Mouse (Mus musculus) left cerebral cortex, postnatal 10 days (tissue): ENCODE data around the gene Mfsd2a. TPM values are rescaled to one million over a fixed set of nuclear protein-coding genes. Genes with fewer than 3 reads are reported as not detected.
"Not testable (repeated sequence)": the region's sequence is repeated elsewhere in the genome, so short reads cannot be mapped to it uniquely, and the experiment has no call there.

Experiments used
- DNase-seq, 2 experiments: peaks; one replicate each; pipeline ENCODE4 v3.0.0; 2021 to 2022; ENCODE audit warnings: low spot score in 2 of 2, mixed read lengths in 1 of 2; ENCODE audit errors: extremely low spot score in 1 of 2
- intact Hi-C: fragments of 180-260 bp; cut with DNase I; formaldehyde crosslinking; loops from one replicate; pipeline ENCODE4 v1.15.1; 2025
- total RNA-seq, 2 experiments: library from RNA; stranded (reverse); gene quantifications; 2 replicates each; pipeline ENCODE4 v1.2.3; 2021

Gene Mfsd2a
- 10 to 100 TPM; 47.0 to 58.6 TPM for total RNA-seq

DNA sequence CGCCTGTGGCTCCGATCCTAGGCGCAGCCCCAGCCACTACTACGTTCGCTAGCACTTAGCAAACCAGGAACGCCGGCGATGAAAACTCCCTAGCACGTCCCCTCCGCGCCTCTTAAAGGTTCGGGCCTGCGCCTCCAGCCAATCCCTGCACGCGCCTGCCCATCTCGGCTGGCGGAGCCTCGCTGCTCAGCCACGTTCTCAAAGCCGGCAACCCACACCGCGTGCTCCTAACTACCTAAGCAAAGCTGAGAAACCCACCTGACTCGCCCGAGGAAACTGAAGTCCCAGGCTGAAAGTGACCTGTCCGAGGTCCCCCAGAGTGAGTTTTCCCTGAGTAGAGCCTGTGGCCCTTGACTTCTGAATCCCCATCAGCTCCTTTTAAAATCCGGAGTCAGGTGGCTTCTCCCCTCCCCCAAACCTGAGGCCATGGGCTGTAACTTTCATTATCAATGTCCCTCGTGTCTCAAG lies at the start of gene Mfsd2a:
Mfsd2a (minus strand) TSS at position 89 of the 468 bp plus-strand sequence.
- peak; percentile 61 to 90 for DNase-seq
- intact Hi-C loops = no loop called here

DNA sequence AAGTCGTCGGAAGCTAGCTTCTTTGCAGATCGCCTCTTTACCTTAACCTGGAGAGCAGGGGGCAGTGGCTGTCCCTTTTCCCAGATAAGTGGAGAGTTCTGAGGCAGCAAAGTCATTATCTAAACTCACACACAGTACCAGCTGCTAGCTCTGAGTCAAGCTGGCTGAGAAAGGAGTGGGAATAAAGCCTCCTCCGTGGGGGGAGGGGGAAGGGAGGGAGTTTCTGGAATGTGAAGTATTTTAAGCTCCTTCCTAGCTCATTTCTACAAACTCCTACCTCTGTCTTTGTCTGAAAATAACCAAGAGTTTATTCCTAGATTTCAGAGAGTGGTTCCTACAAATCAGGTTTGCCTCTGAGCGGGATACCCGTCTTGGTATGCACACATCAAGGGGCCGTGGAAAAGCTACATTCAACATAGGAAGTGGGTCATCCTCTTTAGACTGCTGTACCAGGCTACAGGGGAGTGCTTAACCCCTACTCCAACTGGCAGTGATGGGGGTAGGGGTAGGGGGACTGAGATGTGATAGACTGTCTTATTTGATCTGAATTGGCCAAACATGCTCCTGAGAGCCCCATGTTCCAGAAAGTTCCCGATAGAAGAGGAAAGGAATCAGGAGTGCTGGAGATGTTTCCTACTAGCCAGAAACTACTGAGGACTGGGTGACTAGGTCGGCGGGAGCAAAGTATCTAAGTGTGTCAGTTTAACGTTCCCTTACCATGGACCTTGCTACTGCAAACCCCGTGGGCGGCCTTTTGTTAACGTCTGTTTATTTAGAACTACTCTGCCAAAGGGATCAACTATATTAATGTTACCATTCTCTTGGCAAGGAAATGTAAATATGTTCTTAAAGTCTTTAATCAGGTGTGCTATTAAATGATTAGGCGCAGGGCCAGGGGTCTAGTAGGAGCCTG lies 44.3 kb upstream of the Mfsd2a start:
- intact Hi-C loops = no loop called here
- peak; percentile 72 to 73 for DNase-seq

DNA sequence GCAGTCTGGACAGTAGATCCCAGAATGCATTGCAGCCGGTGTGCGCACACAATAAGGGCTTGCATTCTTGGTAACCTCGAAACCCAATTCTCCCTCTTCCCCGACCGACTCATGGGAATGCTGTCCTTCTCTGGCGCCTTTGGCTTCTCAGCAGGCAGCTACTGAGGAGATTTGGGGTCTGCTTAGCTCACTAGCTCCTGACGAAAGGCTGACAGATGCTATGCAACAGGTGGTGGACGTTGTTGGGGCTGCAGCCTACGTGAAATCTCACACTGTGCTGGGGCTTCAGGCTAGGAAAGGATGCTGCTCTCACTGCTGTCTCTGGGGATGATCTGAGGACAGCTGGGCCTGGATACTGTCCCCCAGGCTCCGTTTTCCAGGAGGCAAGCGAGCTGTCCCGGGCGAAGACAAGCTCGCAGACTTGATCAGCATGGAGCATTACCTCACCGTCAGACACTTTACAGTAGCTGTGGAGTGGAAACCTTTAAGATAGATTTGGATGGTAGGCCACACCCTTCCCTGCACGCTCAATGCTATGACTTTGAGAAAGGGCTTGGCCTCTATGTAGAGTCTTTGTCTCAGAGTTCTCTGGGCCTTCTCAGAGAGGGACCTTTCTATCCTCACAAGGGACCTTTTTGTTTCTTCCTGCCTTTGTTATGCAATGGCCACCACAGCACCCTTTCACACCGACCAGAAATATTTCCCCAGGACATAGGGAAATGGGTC lies 39.8 kb upstream of the Mfsd2a start:
- no peak for DNase-seq
- intact Hi-C loops = no loop called here

DNA sequence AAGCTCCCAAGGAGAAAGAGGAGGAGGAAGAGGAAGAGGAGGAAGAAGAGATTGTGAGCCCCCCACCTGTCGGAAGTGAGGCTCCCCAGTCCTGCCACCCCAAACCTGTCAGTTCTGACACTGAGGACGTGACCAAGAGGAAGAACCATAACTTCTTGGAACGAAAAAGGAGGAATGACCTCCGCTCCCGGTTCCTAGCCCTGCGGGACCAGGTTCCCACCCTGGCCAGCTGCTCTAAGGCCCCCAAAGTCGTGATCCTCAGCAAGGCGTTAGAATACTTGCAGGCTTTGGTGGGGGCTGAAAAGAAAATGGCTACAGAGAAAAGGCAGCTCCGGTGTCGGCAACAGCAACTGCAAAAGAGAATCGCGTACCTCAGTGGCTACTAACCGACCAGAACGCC lies 39.1 kb upstream of the Mfsd2a start:
- DNase-seq = no peak
- intact Hi-C loops = no loop called here

DNA sequence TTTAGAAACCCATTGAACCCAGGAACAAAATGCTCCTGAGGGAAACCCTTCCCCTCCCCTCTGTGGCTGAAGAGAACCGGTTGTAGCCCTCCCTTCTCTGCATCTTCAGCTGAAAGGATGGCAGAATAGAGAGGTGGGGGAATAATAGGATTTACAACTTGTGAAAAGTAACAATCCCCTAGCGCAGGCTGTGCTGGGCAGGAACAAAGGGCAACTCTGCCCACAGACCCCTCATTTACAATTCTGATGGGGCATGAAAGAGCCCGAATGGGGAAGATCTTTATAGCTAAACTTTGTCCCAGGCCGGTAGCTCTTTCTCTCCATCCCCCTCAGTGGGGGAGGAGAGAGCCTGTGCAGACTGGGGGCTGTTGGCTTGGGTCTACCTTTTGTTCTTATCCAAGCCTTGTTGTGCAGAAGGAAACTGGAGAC lies 38.3 kb upstream of the Mfsd2a start:
- no peak for DNase-seq
- intact Hi-C loops = no loop called here

DNA sequence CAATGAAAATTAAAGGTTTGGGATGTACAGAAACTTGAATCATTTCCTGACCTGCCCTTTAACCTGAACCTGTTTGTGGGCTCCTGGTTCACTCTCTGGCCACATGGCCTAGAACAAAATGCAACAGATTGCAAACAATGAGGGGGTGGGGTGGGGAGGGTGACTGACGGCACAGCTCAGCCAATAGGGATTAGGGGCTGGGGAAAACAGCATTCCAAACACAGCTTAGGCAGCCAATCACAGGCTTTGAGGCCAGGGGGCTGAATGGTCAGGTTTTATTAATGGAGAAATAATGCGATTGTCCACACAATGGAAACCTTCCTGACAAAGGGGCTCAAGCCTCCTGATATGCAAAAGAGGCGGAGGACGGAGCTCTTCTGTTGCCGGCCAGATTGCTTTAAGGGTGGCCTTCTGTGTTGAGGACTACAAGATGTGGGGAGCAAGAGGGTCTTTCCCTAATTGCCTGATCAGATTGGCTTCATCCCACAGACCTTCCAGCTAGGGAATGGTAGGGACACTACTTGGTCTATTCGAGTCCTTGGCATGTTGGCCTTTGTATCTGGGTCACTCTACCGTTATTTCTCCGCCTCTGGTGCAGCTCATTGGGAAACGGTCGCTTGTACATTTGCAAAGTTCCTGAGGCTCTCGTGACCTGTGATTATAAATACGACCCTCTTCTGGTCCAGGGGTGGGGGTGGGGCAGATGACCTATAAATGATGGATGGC lies 37.7 kb upstream of the Mfsd2a start:
- peak in 1 of 2 experiments; percentile 56 for DNase-seq
- intact Hi-C loops = no loop called here

DNA sequence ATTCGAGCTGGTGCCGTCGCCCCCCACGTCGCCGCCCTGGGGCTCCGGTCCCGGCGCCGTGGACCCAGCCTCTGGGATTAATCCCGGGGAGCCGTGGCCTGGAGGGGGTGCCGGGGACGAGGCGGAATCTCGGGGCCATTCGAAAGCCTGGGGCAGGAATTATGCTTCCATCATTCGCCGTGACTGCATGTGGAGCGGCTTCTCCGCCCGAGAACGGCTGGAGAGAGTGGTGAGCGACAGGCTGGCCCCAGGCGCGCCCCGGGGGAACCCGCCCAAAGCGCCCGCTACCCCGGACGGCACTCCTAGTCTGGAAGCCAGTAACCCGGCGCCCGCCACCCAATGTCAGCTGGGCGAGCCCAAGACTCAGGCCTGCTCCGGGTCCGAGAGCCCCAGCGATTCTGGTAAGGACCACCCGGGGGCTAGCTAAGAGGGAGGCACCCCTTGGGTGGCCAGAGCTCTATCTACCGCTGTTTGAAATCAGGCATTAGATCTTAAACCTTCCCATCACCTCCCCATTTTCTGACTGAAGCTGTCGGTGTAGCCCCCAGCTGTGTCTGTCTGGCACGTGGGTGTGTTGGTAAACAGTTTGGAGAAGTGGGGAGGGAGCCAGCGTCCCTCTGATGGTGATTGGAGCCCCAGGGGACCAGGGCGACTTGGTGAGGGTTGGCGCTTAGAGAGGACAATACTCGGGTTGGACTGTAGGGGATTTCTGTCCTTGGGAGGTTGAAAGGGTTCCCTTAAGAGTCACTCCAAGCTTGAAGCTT lies 35.8 kb upstream of the Mfsd2a start:
- intact Hi-C loops = loop anchor here (2.0 kb wide), 1 partner anchor 58 kb away; no protein-coding TSS in a partner anchor
- DNase-seq = peak in 1 of 2 experiments; percentile 68

DNA sequence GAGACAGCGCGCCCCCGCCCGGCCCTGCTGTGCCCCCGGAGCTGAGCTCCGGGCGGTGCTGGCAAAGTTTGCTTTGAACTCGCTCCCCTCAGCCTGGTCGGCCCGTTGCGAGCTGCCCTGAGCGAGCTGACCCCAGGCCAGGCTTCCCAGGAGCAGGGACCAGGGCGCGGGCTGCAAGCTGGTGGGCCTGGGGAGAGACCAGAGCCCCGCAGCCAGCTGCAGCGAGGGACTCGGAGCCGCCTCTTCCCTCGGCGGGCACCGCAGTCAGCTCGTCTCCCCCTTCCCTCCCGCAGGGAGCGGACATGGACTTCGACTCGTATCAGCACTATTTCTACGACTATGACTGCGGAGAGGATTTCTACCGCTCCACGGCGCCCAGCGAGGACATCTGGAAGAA lies 35.2 kb upstream of the Mfsd2a start:
- intact Hi-C loops = loop anchor here (2.0 kb wide), 1 partner anchor 59 kb away; no protein-coding TSS in a partner anchor
- DNase-seq = peak in 1 of 2 experiments; percentile 77

DNA sequence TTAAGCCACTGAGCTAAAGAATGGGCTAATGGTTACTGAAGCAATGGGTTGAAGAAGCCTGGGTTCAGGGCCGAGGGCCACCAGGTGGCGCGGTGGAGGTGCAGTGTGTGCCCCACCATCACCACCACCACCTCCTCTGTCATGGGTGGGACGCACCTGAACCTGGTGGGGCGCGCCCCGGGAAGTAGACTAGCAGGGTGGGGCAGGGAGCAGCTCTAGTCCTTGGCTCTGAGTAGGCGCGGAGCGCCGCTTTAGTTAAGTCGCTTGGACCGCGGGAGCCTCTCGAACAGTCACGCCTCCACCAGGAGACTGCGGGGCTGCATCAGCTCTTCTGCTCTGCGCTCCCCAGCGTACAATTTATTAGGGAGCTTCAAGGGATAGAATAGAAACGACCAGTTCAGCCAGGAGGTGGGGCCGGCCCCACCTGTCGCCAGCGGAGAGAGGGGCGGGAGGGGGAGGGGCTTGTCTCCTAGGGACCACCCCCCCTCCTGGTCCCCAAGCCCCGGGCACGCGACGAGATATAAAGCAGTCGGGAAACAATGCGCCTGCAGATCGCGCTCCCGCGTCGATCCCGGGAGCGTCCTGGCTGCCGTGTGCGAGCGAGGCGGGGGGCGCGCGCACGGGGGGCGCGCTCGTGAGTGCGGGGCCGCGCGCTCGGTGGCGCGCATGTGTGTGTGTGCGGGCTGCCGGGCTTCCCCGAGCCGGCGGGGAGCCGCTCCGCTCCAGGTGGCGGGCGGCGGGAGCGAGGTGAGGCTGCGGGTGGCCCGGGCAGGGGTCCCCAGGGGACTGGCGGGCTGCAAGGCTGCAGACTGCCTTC lies 34.6 kb upstream of the Mfsd2a start, which contains the start of gene Mycl:
Mycl (plus strand) TSS at position 249 of the 817 bp plus-strand sequence.
- intact Hi-C loops = loop anchor here (2.0 kb wide), 2 partner anchors 59 to 87 kb away; no protein-coding TSS in a partner anchor
- DNase-seq = peak; percentile 84 to 88

DNA sequence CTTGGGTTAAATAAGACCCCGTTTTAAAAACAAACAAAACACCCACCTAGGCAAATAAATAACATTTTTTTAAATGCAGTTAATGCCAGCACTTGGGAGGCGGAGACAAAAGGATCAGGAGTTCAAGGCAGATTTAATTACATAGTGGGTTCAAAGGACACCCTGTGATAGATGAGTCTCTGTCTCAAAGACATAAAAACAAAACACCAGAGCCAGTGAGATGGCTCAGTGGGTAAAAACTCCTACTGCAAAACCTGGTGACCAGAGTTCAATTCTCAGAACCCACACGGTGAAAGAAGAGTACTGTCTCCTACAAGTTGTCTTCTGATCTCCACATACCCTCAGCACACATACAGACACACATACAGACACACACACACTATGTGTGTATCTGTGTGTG lies 31.3 kb upstream of the Mfsd2a start:
- intact Hi-C loops = no loop called here
- DNase-seq = no peak

DNA sequence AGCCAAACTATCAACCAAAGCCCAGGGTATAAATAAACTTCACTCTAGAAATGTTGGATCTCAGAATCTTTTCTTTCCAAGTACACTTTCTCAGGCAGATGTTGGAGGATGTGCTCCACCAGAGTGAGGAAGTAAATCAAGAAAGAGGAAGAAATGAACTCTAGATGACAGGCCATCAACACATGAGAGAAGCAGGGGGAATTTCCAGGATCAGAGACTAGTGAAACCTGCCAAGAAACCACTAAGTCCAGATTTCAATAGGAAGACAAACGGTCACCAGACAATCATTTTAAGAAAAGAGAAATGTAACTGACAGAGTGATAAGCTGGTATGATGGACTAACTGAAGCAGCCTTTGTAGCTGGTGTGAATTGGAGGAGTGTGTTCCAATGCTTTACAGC lies 30.2 kb upstream of the Mfsd2a start:
- intact Hi-C loops = no loop called here
- no peak for DNase-seq

DNA sequence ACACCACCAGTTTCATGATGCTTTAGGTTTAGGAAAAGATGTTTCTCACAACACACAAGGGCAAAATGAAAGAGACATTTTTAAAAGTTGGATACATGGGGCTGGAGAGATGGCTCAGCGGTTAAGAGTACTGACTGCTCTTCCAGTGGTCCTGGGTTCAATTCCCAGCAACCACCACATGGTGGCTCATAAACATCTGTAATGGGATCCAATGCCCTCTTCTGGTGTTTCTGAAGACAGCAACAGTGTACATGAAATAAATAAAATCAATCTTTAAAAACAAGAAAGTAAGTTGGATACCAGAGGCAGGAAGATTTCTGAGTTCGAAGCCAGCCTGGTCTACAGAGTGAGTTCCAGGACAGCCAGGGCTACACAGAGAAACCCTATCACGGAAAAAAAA lies 27.0 kb upstream of the Mfsd2a start:
- intact Hi-C loops = loop anchor here (10.0 kb wide), 1 partner anchor 1753 kb away; no protein-coding TSS in a partner anchor
- DNase-seq = not testable (repeated sequence)

DNA sequence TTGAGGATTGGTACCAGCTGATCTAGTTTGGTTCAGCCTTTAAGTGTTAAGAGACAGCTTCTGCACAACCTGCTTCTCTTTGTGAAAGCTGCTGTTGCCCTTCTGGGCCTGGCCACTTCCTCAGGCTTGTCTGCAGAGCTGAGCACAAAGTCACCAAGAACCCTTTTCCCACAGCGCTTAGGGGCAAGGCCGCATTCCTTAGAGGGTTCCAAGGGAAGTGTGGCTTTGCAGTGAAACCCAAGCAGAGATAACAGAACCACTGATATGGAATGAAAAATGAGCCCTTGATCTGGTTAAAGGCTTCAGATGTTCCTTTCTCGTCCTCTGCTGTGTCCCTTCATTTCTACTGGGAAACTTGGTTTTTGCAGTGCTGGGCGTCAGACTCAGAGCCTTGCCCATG lies 26.4 kb upstream of the Mfsd2a start:
- DNase-seq = no peak
- intact Hi-C loops = loop anchor here (10.0 kb wide), 1 partner anchor 1753 kb away; no protein-coding TSS in a partner anchor

DNA sequence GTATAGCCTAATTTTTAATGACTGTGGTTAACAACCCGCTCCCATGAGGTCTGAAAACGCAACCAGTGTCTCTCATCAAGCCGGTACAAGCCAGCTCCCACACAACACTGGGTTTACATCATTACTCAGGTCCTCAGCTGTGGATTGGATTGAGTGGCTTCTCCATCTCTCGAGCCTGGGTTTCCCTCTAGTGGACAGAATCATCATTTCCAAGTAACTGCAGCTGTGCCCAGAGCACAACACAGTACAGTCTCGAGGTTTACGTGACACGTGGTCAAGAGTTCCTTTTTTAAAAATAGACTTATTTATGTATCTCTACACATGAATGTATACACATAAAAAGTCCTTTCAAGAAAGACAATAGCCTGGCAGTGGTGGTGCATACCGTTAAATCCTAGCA lies 24.1 kb upstream of the Mfsd2a start:
- peak; percentile 69 to 79 for DNase-seq
- intact Hi-C loops = loop anchor here (10.0 kb wide), 1 partner anchor 1750 kb away; no protein-coding TSS in a partner anchor

DNA sequence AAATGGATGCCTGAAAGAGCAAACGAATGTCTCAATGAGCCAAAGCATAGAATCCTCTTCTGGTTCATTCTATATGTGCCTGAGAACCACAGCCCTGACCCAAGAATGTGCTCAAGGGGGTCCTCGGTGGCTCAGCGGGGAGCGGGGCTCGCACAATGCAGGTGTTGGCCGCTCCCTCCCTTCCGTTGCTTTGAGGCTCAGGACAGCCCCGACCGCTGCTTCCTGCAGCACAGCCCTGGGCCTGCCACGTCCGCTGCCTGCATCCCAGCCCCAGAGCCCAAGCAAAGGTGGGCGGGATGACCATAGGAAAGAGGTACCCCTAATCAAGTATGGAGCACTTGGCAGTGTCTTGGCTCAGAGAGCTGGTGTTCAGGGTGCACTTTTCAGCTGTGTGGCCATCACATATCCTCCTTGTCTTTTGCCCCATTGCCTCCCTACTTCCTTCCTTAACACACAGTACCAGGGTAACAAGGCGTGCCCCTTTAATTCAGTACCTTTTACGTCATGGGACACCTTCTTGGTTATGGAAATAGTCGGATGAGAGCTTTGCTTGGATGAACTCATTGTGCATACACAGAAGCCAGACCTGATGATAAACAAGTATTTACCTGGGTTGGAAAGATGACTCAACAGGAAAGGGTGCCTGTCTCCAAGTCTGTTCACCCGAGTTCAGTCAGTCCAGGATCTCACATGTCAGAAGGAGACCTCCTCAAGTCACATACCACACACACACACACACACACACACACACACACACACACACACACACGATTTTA lies 22.7 kb upstream of the Mfsd2a start:
- DNase-seq = peak in 1 of 2 experiments; percentile 87
- intact Hi-C loops = loop anchor here (5.0 to 10.0 kb wide), 3 partner anchors 41 to 1749 kb away; no protein-coding TSS in a partner anchor

DNA sequence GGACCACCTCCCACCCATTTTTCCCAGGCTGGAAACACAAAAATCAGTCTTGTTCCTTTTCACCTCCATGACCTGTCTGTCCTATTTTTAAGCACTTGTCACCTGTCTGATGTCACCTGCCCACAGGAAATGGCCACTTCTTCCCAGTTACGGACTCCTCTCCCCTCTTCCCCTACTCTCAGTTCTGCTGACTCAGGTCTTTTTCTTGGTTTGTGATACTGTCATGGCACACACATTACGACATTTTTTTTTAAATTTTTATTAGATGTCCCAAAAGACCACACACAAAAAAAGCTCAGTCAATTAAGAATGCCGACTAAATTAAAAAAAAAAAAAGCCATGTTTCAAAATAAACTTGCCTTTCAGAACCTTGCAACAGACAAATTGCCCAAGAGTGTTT lies 21.5 kb upstream of the Mfsd2a start:
- DNase-seq = no peak
- intact Hi-C loops = loop anchor here (5.0 to 10.0 kb wide), 3 partner anchors 40 to 1748 kb away; no protein-coding TSS in a partner anchor
